Mouse (Mus musculus): ENCODE data around the gene Spag7. TPM values are rescaled to one million over a fixed set of nuclear protein-coding genes. Genes with fewer than 3 reads are reported as not detected.

The Spag7 gene
- total RNA-seq, 2 experiments from 2014 or later: 49.8 to 130 TPM

DNA sequence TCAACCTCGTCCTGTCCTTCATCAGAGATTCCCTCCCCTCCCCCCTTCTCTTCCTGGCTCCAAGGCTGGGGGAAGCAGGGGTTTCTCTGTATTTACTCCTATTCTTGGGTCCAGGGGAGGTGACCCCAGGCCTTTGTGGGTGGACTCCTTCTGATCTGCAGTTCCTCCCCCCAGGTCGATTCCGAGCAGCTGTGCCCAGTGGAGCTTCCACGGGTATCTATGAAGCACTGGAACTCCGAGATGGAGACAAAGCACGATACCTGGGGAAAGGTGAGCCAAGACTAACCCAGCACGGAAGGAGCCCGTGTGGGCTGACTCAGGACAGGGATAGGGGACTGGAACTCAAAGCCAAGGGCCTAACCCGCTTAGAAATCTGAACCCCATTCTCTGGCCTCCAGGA lies 11.2 kb downstream of the Spag7 start:
- no peak for ATAC-seq (replicated peaks; ENCODE audit: poor library complexity, severe bottlenecking)

DNA sequence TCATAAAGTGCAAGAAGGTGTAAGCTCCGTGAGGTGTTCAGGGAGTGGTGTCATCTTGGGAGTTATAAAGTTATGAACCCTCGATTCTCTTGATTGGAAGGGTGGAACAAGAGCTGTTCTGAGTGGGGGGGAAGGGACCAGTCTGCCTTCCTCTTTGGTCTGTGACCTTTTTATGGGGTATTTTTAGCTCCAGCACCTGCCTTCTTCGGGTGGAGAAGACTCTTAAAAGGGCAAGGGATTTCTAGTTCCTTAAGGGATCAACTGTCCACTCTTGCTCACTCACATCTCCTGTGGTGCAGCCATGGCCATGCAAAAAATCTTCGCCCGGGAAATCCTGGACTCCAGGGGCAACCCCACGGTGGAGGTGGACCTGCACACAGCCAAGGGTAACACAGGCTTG lies 11.6 kb downstream of the Spag7 start:
- no peak for ATAC-seq (replicated peaks; ENCODE audit: poor library complexity, severe bottlenecking)

DNA sequence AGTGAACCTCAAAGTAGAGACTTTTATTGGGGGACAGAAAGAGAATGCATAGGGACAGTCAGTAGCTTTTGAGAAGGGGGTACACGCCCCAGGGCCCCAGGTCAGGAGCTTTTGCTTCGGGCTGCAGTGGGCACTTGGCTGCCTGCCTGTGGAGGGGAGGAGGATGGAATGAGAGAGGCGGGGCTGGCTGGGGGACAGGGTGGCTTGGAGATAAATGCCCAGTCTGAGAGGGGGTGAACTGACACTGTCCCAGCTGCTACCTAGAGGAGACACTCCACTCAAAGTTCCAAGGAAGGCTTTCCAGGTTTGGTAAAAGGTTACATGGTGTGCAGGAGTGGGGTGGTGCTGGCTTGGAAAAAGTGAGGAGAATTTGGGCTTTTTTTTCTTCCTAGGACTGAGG lies 12.3 kb downstream of the Spag7 start, which contains the start of gene Eno3:
TSS of gene Eno3 (plus strand) at position 239 of the 400 bp plus-strand sequence.
- ATAC-seq (replicated peaks; ENCODE audit: poor library complexity, severe bottlenecking): no peak

DNA sequence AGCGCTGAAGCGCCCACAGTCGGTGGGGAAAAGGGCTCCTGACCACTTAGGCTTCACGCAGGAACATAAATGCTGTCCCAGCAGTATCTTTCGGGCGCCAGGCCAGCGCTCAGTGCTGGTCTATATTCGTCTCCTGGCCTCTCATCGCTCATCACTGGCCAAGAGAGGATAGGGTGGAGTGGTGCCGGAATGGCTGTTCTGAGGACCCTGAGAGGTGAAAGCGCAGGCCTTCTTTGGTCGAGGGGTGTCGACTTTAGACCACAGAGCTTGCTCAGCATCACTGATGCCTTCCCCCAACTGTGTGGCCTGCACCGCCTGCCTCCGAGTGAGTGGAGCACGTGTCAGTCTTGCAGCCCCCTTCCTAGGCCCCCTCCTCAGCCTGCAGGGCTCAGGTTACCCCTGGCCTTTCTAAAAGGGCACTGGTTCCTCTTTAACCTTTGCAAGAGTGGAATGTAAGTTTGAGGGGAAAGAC lies 12.7 kb downstream of the Spag7 start:
- ATAC-seq (replicated peaks; ENCODE audit: poor library complexity, severe bottlenecking): no peak

DNA sequence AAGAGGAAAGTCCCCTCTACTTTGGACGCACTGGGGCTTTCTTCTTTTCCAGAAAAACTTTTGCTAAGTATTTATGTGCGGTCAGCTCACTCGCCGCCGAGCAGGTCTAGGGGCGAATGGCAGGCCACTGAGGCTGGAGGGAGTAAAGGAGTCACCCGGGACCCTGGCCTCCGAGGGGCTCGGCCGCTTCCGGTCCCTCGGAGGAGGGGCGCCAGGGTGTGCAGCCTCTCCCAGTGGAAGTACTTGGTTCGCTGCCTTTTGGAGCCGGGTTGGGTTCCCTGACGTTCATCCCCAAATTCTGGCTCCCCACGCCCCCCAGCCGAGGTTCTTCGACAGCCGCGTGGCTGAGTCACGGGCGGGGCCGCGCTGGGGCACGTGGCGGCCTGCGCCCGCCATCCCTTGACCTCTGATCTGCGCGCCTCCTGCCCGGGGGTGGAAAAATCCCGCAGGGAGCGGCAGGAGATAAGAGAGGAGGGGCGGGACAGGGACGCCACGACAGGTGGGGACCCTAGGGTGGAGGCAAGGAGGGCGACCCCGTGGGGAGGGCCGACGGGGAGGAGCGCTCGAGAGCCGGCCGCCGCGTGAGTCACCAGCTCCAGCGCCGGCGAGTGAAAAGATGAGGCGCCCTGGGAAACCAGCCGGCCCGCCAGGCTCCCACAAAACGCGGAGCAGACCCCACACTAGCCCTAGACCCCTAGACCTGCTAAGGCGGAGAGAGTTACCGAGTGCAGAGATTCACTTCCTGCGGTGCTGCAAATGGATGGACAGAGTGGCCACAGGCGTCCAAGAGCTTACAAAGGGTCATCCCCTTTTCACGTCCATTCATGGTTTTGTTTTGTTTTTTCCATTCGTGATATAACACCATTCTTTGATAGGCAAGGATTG lies 13.4 kb downstream of the Spag7 start:
- ATAC-seq (replicated peaks; ENCODE audit: poor library complexity, severe bottlenecking): peak; percentile 9

DNA sequence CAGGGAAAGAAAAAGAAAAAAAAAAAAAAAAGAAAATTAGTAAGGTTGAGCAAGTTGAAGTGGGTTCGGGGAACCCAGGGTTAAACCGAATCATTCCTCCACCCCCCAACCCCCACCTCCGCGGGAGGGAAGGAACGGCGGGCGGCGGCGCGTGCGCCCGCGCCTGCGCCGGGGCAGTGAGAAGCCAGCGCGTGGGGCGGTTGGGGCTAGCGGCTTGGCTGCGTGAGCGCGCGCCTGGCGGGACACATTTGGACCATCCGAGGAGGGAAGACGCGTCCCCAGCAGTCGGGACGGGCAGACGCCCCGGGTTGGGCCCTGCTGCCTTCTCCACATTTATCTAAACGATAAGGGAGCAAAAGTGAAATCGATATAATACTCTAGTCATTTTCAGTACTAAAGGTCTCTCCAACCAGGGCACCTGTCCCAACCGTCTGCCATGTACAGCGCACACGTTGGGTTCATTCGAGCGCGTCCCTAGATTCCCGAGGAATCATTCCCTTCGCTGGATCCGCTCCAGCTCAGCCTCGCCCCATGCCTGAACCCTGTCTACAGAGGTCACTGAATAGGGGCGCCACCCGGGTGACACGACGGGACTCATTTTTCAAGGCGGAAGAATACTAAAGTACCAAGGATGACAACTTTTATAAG lies 14.2 kb downstream of the Spag7 start:
- ATAC-seq (replicated peaks; ENCODE audit: poor library complexity, severe bottlenecking): peak; percentile 30

DNA sequence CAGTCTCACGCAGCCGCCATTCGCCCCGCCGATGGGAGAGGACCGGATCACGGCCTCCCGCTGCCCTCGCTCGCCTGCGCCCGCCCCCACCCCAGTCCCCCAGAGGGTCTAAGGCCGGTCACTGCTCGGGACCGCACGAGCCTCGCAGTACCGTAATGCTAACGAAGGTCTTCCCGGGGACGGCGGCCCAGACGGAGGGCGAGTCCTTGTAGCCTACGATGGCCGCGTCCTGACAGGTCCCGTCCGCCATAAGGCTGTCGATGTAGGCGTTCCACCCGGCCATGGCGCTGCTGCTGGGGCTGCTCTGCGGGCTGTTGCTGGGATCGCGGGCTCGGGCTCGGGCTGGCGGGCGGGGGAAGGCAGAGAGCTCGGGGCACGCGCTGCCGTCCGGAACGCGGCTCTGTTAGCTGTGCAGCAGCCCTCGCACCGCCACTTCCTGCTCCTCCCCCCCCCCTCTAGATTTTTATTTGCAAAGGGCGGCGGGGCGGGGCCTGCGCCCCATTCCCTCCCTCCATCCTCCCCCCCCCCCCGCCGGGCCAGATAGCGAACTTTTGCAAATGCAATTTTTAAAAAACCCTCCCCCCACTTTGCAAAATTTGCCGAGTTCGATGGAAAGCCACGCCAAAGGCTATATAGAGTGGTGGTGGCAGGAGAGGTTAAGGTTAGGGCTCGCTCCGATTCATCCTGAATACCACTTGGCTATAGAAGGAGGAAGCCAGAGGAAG lies 14.9 kb downstream of the Spag7 start, which contains the start of gene Pfn1:
TSS of gene Pfn1 (minus strand) at position 447 of the 725 bp plus-strand sequence.
- ATAC-seq (replicated peaks; ENCODE audit: poor library complexity, severe bottlenecking): peak; percentile 35

DNA sequence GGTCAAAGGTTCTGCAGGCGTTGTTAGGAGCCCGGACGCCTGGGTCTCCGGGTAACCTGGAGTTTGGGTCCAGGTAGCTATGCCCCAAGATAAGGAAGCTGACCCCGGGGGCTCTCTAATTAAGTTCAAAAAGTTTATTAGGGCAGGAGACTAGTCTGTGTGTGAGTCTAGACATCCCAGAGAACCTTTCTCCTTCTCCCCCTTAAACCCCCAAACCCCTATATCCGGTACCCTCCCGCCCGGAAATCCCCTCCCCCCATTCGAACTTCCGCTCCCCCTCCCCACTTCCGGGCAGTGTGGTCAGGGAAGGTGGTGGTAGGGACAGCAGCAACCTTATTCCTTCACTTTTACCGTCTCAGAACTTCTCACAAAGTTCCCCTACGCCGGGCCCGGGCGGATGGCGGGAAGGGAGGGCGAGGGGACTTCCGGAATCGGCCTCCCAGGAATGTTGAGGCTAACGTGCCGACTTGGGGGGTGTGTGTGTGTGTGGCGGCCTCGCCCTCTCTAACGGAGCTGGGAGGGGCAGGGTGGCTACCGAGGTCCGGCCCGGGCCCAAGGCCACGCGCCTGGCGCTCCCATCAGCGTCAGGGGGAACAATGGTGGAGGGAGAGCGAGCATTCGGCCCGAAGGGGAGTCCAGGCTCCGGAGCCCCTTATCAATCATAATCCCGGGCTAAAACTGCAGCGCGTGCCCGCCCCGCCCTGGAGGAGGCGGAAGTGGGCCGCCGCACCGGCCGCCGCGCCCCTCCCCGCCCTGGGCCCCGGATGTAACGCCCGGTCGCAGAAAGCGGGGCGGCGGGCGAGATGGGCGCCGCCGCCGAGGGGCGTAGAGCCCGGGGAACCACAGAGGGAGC lies 15.6 kb downstream of the Spag7 start:
- peak; percentile 20 for ATAC-seq (replicated peaks; ENCODE audit: poor library complexity, severe bottlenecking)

DNA sequence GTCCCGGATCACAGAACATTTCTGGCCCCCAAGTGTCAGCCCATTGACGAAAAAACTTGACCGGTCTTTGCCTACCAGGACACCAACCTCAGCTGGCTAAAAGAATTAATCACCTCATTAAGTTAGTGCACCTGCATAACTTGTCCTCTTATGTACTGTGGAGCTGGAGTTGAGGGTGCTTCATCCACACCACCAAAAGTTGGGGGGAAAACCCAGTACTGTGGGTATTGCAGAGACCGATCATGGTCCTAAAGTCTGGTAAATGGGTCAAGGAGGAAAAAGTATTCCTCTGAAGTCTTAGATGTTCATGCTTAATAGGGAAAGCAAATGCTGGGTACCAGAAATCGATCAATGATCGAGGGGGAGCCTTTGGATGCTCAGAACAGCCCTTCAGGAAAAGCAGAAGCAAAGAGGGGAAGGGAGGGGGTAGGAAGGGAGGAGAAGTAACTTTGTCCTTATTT lies 16.3 kb downstream of the Spag7 start:
- peak; percentile 16; the same call in 1 of the 2 replicates for ATAC-seq (replicated peaks; ENCODE audit: poor library complexity, severe bottlenecking)

DNA sequence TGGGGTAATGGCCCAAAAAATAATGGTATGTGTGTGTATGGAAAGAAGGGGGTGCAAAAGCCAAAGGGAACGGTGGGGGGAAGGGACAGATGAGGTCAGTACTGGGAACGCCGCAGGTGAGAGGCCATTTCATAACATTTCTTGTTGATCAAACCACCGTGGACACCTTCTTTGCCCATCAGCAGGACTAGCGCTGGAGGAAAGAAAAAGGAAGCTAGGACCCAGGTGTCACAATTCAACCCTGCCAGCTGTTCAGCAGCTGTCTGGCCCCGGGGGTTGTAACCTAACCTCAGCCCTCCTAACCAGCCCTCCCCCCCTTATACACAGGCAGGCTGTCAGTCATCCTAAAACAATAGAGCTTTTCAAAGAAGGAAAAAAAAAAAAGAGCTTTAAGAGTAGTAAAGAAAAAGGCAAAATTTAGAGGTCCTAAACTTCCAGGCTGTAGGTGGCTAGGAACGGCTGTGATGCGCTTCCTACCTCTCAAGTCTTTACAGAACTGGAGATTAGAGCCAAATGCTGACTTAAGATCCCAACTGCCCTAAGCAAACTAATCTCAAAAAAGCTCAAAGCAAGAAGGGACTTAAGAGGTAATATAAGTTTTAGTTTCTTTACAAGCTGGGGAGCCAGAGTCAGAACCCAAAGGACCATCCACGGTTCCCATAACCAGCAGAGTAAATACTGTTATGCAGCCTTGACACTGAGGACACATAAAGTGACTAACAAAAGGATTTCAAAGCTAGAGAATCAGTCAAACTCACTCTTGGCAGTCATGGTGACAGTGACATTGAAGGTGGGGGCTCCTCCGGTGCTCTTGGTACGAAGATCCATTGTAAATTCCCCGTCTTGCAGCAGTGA lies 17.0 kb downstream of the Spag7 start:
- no peak for ATAC-seq (replicated peaks; ENCODE audit: poor library complexity, severe bottlenecking)

DNA sequence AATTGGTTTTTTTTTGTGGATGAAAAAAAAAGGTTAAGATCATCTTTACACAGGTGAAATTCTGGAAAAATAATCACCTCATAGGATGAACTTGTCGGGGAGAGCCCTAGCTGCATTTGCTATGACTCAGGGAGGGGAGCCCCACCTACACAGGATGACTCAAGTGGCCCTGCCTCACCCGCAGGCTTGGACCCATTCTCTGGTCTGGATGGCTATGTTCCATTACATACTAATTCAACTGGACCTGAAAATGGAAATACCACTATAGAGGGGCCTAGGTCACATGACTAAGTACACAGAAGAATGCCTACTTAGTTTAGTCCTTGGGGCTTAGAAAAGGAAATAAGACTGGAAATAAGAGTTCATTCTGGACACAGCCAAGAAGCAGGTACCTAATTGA lies 17.8 kb downstream of the Spag7 start:
- ATAC-seq (replicated peaks; ENCODE audit: poor library complexity, severe bottlenecking): no peak

DNA sequence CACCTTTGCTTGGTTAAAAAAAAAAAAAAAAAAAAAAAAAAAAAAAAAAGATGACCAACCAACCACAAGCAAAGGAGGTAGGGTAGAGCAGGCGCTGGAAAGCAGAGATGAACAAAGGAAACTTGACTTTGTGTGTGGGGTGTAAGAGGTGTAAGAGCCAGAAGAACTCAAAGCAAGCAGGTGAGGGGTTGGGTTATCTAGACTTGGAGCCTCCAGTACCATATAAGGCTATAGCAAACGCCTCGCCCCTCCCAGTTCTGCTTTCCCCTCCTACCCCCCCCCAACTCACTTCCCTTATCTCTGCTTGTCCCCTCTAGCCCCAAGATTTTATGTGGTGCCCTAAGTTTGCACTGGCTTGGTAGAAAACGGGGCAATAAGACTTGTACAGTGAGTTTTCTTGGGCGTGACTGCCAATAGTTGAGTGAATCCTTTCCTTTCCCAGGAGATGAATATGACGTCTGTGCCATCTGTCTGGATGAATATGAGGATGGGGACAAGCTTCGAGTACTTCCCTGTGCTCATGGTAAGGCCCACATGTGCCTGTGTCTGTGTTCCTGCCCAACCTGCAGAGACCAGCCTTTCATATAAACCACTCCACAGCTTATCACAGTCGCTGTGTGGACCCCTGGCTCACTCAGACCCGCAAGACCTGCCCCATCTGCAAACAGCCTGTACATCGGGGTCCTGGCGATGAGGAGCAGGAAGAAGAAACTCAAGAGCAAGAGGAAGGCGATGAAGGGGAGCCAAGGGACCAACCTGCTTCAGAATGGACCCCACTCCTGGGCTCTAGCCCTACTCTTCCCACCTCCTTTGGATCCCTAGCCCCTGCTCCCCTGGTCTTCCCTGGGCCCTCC lies 18.7 kb downstream of the Spag7 start:
- ATAC-seq (replicated peaks; ENCODE audit: poor library complexity, severe bottlenecking): peak; percentile 15

DNA sequence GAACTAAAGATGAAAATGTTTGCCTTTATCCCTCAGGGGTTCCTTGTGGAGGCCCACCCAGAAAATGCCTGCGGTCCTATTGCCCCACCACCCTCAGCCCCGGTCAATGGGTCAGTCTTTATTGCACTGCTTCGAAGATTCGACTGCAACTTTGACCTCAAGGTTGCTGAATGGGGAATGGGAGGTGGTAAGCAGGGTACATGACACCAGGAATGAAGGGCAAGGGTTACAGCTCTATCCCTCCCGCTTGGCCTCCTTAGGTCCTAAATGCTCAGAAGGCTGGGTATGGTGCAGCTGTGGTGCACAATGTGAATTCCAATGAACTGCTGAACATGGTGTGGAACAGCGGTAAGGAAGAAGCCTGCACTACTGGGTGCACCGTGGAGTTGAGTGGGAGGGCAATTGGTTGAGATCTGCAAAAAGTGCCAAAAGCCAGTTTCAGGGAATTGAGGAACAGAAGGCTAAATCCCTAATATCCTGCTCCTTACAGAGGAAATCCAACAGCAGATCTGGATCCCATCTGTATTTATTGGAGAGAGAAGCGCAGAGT lies 20.0 kb downstream of the Spag7 start:
- no peak for ATAC-seq (replicated peaks; ENCODE audit: poor library complexity, severe bottlenecking)

DNA sequence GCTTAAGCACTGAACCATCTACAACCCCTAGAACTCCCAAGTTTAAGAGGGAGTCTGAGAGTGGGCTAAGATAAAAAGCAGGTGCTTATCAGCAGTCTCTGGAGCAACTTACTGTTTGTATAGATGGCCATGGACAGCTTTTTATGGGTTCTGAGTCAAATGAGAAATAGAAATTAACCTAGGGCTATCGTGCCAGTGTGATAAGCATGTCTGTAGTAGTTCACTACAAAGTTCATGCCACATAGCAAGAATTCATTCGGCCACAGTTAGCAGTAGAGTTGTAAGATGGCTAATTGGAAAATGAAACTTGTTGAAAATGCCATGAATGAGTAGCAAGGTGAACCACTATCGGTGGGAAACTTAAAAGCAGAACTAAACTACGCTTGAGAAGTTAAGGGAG lies 20.7 kb downstream of the Spag7 start:
- ATAC-seq (replicated peaks; ENCODE audit: poor library complexity, severe bottlenecking): no peak

DNA sequence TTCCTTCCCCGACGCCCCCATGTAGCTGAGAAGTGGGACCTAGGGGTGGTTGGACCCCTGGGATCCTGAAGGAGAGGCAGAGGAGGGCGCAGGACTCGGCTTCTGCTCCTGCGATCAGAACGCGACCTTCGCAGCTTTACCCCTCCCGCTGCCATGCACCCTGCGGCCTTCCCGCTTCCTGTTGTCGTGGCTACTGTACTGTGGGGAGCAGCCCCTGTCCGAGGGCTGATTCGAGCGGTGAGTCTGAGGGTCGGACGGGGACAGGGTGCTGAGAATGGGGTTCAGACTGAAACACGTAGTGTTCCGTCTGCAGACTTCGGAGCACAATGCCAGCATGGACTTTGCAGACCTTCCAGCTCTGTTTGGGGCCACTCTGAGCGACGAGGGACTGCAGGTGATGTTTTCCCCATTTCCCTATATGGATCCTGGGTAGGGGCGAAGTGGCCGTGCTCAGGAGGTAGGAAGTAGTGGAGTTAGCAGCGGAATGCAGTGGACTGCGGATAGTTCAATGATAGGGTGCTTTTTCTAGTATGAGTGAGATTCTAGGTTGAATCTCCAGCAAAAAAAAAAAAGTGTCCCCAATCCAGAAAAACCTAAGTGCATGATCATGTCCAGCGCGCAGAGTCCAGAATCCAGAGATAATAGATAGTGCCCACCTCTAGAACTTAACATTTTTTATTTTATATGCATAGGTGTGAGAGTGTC lies 21.3 kb downstream of the Spag7 start:
- ATAC-seq (replicated peaks; ENCODE audit: poor library complexity, severe bottlenecking): 0 out of 2 replicates have a peak, but pooled peaks have one; percentile 15

DNA sequence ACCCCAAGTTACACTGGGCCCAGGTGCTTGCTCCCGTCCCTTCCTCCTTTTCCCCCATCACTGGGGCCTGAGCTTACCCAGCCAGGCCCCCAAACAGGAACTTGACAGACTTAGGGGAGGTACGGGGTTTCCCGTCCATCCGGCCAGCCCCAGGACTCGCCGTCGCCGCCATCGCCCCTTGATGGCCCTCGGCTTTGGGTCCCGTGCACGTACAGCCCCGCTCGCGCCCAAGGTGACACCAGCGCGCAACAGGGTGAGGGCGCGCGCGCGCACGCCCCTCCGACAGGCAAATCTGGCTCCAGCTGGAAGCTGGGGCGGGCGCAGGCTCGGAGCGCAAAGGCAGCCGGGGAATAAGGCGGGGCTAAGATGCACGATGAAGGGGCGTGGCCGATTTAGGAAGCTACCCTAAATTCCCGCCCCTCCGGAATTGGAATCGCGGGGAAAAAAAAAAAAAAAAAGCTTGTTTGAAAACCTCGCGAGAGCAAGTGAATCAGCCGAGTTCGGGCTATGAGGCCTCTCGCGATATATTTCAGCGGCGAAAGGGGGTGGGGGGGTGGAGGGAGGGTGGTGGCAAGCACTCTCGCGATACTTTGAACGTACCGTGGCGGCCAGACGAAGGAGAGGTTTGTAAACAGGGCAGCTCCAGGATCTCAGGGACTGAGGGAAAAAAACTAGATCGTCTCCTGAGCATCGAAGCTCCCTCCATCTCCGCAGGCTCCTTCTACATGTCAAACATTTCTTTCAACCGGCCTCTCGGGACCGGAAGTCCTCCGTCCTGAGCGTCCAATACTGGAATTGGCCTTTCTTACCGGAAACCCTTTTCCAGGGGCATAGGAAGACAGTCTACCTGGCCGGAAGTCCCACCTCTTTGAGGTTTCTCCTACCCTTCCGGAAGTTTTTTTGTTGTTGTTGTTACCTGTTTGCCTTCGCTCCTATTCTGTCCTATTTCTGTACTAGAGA lies 22.2 kb downstream of the Spag7 start, which contains the start of the genes Rnf167 and Slc25a11:
TSS of gene Rnf167 (plus strand) at position 545 of the 960 bp plus-strand sequence.
TSS of gene Slc25a11 (minus strand) at position 789 of the 960 bp plus-strand sequence.
- ATAC-seq (replicated peaks; ENCODE audit: poor library complexity, severe bottlenecking): peak; percentile 78

Measured in granulocyte monocyte progenitor cell, adult 5-6 weeks (primary cell).